Mouse (Mus musculus): ENCODE results near the gene Mia2.

DNA sequence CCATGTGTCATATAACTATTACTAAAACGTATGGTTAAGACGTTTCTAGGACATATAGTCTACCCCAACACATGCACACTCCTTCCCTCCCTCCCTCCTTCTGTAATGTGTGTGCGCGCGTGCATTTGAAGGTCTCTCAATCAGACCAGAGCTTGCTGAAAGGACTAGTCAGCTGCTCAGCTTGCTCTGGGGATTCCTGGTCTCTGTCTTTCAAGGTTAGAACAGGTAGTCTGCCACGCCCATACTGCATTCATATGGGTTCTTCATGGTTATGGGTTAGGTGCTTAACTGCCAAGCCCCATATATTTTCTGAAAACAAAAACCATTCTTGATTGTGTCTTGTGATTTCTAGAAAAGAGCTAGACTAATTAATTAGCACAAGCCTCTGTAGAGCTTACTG is 110.0 kb downstream of the Mia2 start:
- TF ChIP-seq POLR2A (IDR thresholded peaks at IDR 0.05; ENCODE audit: extremely low read depth, insufficient read depth, low read length): no peak
- TF ChIP-seq CTCF (IDR thresholded peaks at IDR 0.05; ENCODE audit: low read depth, low read length): no peak
